Mouse (Mus musculus): Measurements from ENCODE around the gene Nol7. TPM values are rescaled to one million over a fixed set of nuclear protein-coding genes. Genes with fewer than 3 reads are reported as not detected.

Nol7 gene
- total RNA-seq, 2 experiments from 2014 or later, result 140 to 158 TPM

DNA sequence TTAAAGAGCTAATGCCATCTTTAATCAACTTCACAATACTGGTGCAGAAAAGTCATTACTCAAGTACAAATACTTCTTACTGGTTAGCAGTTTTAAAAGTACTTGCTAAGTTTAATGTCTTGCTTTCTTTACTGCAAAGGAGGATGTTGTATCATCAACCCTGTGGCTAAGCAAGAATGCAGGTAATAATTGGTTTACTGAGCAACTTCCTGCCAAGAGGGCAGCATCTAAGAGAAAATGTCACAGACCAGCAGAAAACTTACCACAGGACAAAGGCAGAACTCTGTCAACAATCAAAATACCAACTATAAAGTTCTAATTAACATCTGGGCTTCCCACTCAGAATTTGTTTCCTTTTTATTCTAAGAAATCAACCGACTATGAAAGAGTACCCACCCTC lies 17.1 kb downstream of the Nol7 start:
- DNase-seq (ENCODE audit: low spot score in 2 of 2), result no peak

DNA sequence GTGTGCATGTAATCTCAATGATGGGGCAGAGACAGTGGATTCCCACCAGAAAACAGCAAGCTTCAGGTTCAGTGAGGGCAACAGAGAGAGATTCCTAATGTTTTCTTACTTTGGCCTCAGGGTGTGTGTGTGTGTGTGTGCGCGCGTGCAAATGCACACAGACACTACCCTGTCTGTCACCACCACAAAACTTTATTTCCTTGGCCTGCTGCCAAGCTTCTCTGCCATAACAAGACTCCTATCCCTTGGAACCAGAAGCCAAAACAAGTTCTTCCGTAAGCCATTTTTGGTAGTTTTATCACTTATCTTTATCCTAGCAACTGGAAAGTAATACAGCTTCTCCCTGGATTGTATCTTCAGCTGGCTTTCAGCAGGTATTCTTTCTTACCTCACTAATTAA lies 30.2 kb downstream of the Nol7 start:
- DNase-seq (ENCODE audit: low spot score in 2 of 2), result no peak

DNA sequence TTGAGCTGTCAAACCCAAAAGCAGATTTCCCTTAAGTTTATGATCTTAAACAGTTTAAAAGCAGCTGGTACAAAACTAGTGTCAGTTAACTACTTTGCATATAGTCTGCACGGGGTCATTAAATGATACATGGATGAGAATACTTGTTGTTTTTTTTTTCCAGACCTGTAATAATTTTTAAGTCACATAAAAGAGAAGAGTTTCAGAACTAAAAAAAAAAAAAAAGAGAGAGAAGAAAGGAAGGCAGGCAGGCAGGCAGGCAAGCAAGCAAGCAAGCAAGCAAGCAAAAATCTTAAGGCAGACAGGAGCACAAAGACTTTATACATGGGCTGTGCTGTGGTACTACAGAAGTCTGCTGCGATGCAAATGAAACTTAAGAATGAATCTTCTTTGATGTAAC lies 35.2 kb downstream of the Nol7 start:
- DNase-seq (ENCODE audit: low spot score in 2 of 2), result no peak

DNA sequence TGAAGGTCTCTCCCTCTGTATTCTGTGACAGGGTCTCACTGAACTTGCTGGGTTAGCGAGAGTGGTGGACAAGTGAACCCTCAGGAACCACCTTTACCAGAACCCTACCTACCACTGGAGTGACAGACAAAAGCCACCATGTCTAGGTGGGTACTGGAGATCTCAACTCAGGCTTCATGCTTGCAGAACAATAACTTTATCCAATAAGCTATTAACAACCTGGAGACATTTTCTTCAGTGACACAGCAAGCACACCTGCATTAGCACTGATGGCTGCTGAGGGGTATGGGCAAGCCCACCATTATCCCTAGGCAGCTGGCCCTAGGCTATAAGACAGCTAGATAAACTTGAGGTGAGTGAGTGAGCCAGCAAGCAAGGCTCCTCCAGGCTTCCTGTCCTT lies 42.2 kb downstream of the Nol7 start:
- no peak for DNase-seq (ENCODE audit: low spot score in 2 of 2)

DNA sequence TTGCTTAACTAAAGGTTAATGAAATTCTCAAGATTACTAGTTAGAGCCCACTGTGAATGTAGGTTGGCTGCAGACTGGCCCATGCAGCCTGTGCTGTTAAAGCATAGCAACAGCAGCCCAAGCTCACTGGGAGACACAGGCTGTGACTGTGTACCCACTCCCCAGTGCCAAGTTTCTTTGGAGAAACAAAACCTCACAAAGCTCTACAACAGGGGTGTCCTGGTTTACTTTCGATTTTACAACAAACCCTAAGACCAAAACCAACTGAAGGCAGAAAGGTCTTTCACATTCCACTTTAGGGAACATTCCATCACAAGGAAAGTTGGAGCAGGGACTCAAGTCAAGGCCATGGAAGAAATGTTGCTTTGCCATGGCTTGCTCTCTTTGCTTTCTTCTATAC lies 44.4 kb downstream of the Nol7 start:
- no peak for DNase-seq (ENCODE audit: low spot score in 2 of 2)

DNA sequence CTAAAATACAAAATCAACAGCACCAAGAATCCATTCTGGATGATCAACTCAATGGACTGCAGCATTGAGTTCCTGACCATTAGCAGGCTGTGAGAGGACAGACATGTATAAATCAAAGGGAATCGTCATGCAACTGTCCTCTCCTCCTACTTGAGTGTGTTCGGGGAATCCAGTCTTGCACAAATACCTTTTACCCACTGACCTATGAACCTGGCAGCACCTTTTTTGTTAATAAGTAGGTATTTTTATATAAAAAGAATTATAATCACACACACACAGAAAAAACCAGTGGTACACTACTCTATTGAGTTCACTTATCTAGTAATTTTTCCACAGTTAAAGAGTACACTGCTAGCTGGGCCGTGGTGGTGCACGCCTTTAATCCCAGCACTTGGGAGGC lies 45.5 kb downstream of the Nol7 start:
- DNase-seq (ENCODE audit: low spot score in 2 of 2), result no peak

DNA sequence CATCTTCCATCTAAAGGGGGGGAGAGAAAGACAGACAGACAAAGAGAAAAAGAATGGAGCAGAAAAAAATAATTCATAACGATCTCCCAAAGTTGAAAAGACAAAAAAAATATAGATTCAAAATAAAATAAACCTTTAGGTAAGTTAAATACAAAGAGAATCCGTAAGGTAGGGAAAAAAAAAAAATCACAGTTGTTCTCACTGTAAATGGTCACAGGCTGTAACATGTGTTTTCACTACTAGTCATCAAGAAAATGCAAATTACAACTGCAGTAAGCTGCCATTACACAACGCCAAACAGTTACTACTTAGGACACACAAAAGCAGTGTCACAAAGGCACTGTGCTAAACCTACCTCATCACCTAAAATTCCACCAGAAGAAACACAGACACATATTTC lies 46.5 kb downstream of the Nol7 start:
- DNase-seq (ENCODE audit: low spot score in 2 of 2), result no peak

DNA sequence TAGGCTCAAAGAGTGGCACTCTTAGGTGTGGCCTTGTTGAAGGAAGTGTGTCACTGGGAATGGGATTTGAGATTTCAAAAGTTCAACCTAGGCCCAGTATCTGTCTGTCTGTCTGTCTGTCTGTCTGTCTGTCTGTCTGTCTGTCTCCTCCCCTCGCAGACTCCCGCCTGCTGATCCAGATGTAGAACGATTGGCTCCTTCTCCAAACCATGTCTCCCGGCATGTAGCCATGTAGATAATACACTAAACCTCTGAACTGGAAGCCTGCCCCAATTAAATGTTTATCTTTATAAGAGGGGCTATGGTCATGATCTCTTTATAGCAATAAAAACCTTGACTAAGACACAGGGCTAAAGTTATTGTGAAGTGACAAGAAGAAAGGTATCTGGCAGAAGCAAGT lies 47.6 kb downstream of the Nol7 start:
- no peak for DNase-seq (ENCODE audit: low spot score in 2 of 2)

DNA sequence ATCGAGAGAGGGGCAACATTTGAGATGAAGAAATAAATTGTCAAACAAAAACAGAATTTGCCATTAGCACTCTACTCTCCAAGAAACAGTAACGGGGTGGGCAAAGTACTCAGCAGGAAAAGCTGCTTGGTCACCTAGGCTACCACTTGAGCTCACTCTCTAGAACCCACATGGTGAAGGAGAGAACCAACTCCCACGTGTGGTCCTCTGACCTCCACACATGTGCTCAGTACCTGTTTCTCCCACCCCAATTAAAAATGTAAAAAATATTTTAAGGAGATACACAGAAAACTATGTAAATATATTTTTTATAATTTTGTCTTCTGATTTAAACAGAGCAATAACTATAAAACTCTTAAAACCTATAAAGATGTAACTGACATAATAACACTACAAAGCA lies 49.5 kb downstream of the Nol7 start:
- no peak for DNase-seq (ENCODE audit: low spot score in 2 of 2)

DNA sequence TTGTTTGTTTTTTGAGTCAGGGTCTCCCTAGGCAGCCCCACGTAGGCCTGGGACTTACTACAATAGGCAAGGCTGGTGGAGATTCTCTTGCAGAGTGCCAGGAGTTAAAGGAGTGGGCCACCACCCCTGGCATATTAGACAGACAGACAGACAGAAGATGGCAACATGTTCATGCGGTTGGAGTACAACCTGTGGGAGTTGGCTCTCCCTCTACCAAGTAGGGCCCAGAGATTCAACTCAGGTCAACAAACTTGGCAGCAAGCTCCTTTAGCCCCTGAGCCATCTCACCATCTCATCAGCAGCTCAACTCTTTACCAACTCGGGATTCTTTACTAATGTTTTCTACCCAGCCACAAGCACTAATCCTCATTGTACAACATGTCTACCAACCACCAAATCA lies 52.5 kb downstream of the Nol7 start:
- DNase-seq (ENCODE audit: low spot score in 2 of 2), result no peak

DNA sequence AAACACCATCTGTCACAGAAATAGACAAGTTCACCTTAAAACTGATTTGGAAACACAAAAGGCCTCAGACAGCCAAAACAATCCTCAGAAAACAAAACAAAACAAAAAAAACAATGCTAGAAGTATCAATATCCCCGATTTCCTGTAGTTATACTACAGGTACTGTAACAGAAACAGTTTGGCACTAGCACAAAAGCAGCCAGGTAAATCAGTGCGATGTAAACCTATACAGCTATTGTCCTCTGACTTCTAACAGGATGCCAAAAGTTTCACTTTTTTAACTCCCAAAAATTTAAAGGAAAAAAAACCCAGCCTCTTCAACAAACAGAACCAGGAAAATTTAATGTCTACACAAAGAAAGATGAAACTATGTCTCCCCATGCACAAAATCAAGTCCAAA lies 54.0 kb downstream of the Nol7 start:
- no peak for DNase-seq (ENCODE audit: low spot score in 2 of 2)

DNA sequence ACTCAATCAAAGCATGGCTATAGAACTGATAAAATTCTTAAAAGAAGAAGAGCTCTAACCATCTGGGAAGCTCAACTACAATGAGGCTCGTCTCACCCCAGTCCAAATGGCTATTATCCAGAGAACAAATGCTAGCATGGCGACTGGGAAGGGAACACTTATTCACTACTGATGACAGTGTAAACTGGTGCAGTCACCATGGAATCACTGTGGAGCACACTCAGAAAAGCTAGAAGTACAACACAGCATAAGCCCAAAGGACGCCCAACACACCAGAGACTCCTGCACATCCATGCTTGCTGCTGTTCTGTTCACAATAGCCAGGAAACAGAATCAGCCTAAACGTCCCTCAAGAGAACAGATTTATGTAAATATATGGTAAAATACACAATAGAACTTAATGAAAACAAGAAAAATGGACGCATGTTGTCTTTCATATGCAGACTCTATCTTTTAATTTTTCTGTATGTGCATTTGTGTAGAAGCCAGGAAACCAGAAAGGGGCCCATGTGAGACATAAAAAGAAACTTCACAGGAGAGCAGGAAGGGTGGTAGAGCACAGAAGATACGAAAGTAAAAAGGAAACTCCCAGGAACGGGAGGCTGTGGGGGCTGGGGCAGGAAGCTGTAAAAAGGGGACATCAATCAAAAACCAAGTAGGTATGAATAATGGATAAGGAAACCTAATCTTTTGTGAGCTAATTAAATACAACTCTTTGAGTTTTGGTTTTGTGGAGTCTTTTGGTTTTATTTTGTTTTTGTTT lies 54.8 kb downstream of the Nol7 start:
- no peak for DNase-seq (ENCODE audit: low spot score in 2 of 2)

DNA sequence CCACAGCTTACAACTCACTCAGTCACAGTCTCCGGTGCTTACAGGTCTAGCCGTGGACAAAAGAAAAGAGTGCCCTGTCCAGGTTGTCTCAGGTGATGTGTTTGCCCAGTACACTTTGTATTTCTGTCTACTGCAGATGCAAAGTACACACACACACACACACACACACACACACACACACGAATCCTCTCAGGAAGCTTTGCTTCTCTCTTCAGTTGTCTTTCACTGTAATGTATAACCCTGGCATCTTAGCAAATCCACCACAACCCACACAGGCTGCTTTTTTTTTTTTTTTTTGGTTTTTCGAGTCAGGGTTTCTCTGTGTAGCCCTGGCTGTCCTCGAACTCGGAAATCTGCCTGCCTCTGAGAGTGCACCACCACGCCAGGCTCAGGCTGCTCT lies 56.2 kb downstream of the Nol7 start:
- DNase-seq (ENCODE audit: low spot score in 2 of 2), result no peak

Other genes with a start within 250 kb of the Nol7 start
- gene Tbc1d7, start 226.9 kb upstream of the Nol7 start, total RNA-seq (2021), result 10 to 100 TPM; 27.0 to 29.9 TPM
- 10 to 100 TPM; 10.3 to 10.4 TPM for gene Gfod1, start 94.2 kb upstream of the Nol7 start, total RNA-seq (2021)
- gene Sirt5, start 32.9 kb upstream of the Nol7 start, total RNA-seq (2021), result 10 to 100 TPM; 27.9 to 29.1 TPM
- 10 to 100 TPM; 57.0 to 62.2 TPM for gene Ranbp9, start 82.9 kb downstream of the Nol7 start, total RNA-seq (2021)
- gene Mcur1, start 161.8 kb downstream of the Nol7 start, total RNA-seq (2021), result 10 to 100 TPM; 36.5 to 38.1 TPM
- under 1 TPM; 0.59 to 0.64 TPM for gene Rnf182, start 217.3 kb downstream of the Nol7 start, total RNA-seq (2021)

All from adrenal gland, postnatal 4 days (tissue).